Mouse (Mus musculus): ENCODE measurements around the gene Vsig10. TPM values are rescaled to one million over a fixed set of nuclear protein-coding genes. Genes with fewer than 3 reads are reported as not detected.
A peak's percentile ranks its signal among the peaks of the same experiment; 100 is the strongest.

Vsig10 gene
- polyA plus RNA-seq, 1 experiment from 2014 or later = 6.1 TPM

GRCm38 (mm10) chr5:117356365-117357128 is 37.7 kb downstream of the Vsig10 start:
- Histone ChIP-seq H3K36me3 (ENCODE audit: control insufficient read depth, insufficient read depth) (no peaks in the 10 kb centered on the region), H3K27me3 (ENCODE audit: control insufficient read depth, insufficient read depth, low read length) (no peaks in the 10 kb centered on the region), H3K4me1 (ENCODE audit: control insufficient read depth, insufficient read depth, low read length) (peaks cover 39% of the 10 kb centered on the region), H3K9ac (ENCODE audit: low read length) (peak overlapping the region; percentile 96), H3K27ac (ENCODE audit: low read length) (peak overlapping the region; percentile 95), H3K4me2 (ENCODE audit: low read depth, low read length) (peak overlapping the region; percentile 89), H3K4me3 (ENCODE audit: low read length) (peak overlapping the region; percentile 92), H3K9me3 (replicated peaks; ENCODE audit: control insufficient read depth, low read length) (no peaks in the 10 kb centered on the region)
- under 1% methylated on average over 21 of the region's 24 CpGs for WGBS
- ATAC-seq (replicated peaks; ENCODE audit: extremely low read depth, insufficient read depth, low FRiP score) = peak; percentile 59

DNA sequence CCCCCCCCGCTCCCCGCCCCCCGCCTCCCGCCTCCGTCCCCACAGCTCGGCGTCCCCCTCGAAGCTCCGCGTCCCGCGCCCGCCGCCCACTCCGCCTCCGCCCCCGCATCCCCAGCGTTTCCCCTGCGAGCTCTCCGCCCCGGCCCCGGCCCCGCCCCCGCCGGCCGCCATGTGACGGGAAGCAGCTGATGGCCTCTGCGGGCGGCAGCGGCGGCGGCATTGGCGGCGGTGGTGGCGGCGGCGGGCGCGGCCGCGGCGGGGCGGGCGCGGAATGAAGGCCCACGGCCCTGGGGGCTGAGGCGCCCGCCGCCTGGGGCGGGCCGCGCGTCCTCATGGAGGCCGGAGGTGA is 38.2 kb downstream of the Vsig10 start, which contains the start of gene Wsb2:
Wsb2 (plus strand) TSS at position 176 of the 349 bp plus-strand sequence.
- H3K27ac ChIP-seq (ENCODE audit: low read length) = peak within 1 kb of the TSS; percentile 95
- H3K4me2 ChIP-seq (ENCODE audit: low read depth, low read length) = peak within 1 kb of the TSS; percentile 89
- 0% methylated on average over 23 of the region's 54 CpGs for WGBS
- H3K9ac ChIP-seq (ENCODE audit: low read length) = peak within 1 kb of the TSS; percentile 96
- no peaks in the 10 kb centered on the region for H3K36me3 ChIP-seq (ENCODE audit: control insufficient read depth, insufficient read depth)
- H3K4me3 ChIP-seq (ENCODE audit: low read length) = peak within 1 kb of the TSS; percentile 92
- peak; percentile 75 for ATAC-seq (replicated peaks; ENCODE audit: extremely low read depth, insufficient read depth, low FRiP score)
- H3K27me3 ChIP-seq (ENCODE audit: control insufficient read depth, insufficient read depth, low read length) = no peaks in the 10 kb centered on the region
- H3K9me3 ChIP-seq (replicated peaks; ENCODE audit: control insufficient read depth, low read length) = no peaks in the 10 kb centered on the region
- peaks cover 45% of the 10 kb centered on the region for H3K4me1 ChIP-seq (ENCODE audit: control insufficient read depth, insufficient read depth, low read length)

GRCm38 (mm10) chr5:117357478-117358247 is 38.8 kb downstream of the Vsig10 start:
- peak overlapping the region; percentile 96 for H3K9ac ChIP-seq (ENCODE audit: low read length)
- H3K36me3 ChIP-seq (ENCODE audit: control insufficient read depth, insufficient read depth) = no peaks in the 10 kb centered on the region
- peaks cover 50% of the 10 kb centered on the region for H3K4me1 ChIP-seq (ENCODE audit: control insufficient read depth, insufficient read depth, low read length)
- H3K27ac ChIP-seq (ENCODE audit: low read length) = peak overlapping the region; percentile 95
- WGBS = under 1% methylated on average over 42 of the region's 49 CpGs
- peak overlapping the region; percentile 92 for H3K4me3 ChIP-seq (ENCODE audit: low read length)
- H3K4me2 ChIP-seq (ENCODE audit: low read depth, low read length) = peak overlapping the region; percentile 89
- ATAC-seq (replicated peaks; ENCODE audit: extremely low read depth, insufficient read depth, low FRiP score) = peak; percentile 20
- no peaks in the 10 kb centered on the region for H3K9me3 ChIP-seq (replicated peaks; ENCODE audit: control insufficient read depth, low read length)
- H3K27me3 ChIP-seq (ENCODE audit: control insufficient read depth, insufficient read depth, low read length) = no peaks in the 10 kb centered on the region

DNA sequence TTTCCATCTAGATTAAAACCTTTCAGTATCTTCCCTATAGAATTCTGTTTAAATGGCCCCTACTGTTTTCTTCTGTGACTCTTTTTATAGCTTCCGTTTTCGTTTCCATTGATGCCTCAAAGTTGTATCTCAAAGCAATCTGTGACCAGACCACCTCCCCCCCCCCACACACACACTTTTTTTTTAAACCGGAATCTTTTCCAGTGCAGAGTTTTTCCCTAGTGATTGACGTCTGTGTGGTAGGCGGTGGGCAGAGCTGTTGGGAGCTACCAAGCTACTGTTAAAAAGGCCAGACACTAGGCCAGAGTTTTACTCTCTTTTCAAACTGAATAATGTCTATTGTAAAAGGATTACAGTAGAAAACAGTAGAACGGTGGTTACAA is 39.4 kb downstream of the Vsig10 start:
- Histone ChIP-seq H3K9me3 (replicated peaks; ENCODE audit: control insufficient read depth, low read length) (no peaks in the 10 kb centered on the region), H3K4me2 (ENCODE audit: low read depth, low read length) (peak overlapping the region; percentile 89), H3K27me3 (ENCODE audit: control insufficient read depth, insufficient read depth, low read length) (no peaks in the 10 kb centered on the region), H3K36me3 (ENCODE audit: control insufficient read depth, insufficient read depth) (no peaks in the 10 kb centered on the region), H3K27ac (ENCODE audit: low read length) (peak overlapping the region; percentile 95), H3K4me3 (ENCODE audit: low read length) (peak overlapping the region; percentile 92), H3K4me1 (ENCODE audit: control insufficient read depth, insufficient read depth, low read length) (peaks cover 55% of the 10 kb centered on the region), H3K9ac (ENCODE audit: low read length) (peak overlapping the region; percentile 96)
- 8% methylated on average over 6 of the region's 6 CpGs for WGBS
- ATAC-seq (replicated peaks; ENCODE audit: extremely low read depth, insufficient read depth, low FRiP score) = no peak

GRCm38 (mm10) chr5:117358725-117359124 is 39.8 kb downstream of the Vsig10 start:
- no peaks in the 10 kb centered on the region for H3K27me3 ChIP-seq (ENCODE audit: control insufficient read depth, insufficient read depth, low read length)
- no peak for ATAC-seq (replicated peaks; ENCODE audit: extremely low read depth, insufficient read depth, low FRiP score)
- H3K27ac ChIP-seq (ENCODE audit: low read length) = no peak overlapping the region
- H3K9ac ChIP-seq (ENCODE audit: low read length) = no peak overlapping the region
- H3K4me1 ChIP-seq (ENCODE audit: control insufficient read depth, insufficient read depth, low read length) = peaks cover 60% of the 10 kb centered on the region
- H3K36me3 ChIP-seq (ENCODE audit: control insufficient read depth, insufficient read depth) = peaks cover under 1% of the 10 kb centered on the region; the same call in 1 of the 2 replicates
- 39% methylated on average over 11 of the region's 11 CpGs for WGBS
- no peaks in the 10 kb centered on the region for H3K9me3 ChIP-seq (replicated peaks; ENCODE audit: control insufficient read depth, low read length)
- H3K4me3 ChIP-seq (ENCODE audit: low read length) = no peak overlapping the region
- H3K4me2 ChIP-seq (ENCODE audit: low read depth, low read length) = peak overlapping the region; percentile 89; the same call in 1 of the 2 replicates

- peaks cover 8% of the 10 kb centered on the region for H3K36me3 ChIP-seq (ENCODE audit: control insufficient read depth, insufficient read depth)
- H3K27ac ChIP-seq (ENCODE audit: low read length) = peak overlapping the region; percentile 92
- no peak overlapping the region for H3K9ac ChIP-seq (ENCODE audit: low read length)
- H3K4me2 ChIP-seq (ENCODE audit: low read depth, low read length) = peak overlapping the region; percentile 48
- 27% methylated on average over 7 of the region's 7 CpGs for WGBS
- ATAC-seq (replicated peaks; ENCODE audit: extremely low read depth, insufficient read depth, low FRiP score) = no peak
- peaks cover 60% of the 10 kb centered on the region for H3K4me1 ChIP-seq (ENCODE audit: control insufficient read depth, insufficient read depth, low read length)
- H3K4me3 ChIP-seq (ENCODE audit: low read length) = no peak overlapping the region
- H3K27me3 ChIP-seq (ENCODE audit: control insufficient read depth, insufficient read depth, low read length) = no peaks in the 10 kb centered on the region
- H3K9me3 ChIP-seq (replicated peaks; ENCODE audit: control insufficient read depth, low read length) = no peaks in the 10 kb centered on the region
Measured at GRCm38 (mm10) chr5:117359497-117360227, 40.8 kb downstream of the Vsig10 start.

- H3K4me2 ChIP-seq (ENCODE audit: low read depth, low read length) = peak overlapping the region; percentile 48
- H3K9ac ChIP-seq (ENCODE audit: low read length) = no peak overlapping the region
- no peaks in the 10 kb centered on the region for H3K9me3 ChIP-seq (replicated peaks; ENCODE audit: control insufficient read depth, low read length)
- H3K36me3 ChIP-seq (ENCODE audit: control insufficient read depth, insufficient read depth) = peaks cover 13% of the 10 kb centered on the region
- peaks cover 60% of the 10 kb centered on the region for H3K4me1 ChIP-seq (ENCODE audit: control insufficient read depth, insufficient read depth, low read length)
- H3K27me3 ChIP-seq (ENCODE audit: control insufficient read depth, insufficient read depth, low read length) = no peaks in the 10 kb centered on the region
- peak overlapping the region; percentile 92 for H3K27ac ChIP-seq (ENCODE audit: low read length)
- WGBS = 35% methylated on average over 13 of the region's 13 CpGs
- ATAC-seq (replicated peaks; ENCODE audit: extremely low read depth, insufficient read depth, low FRiP score) = no peak
- no peak overlapping the region for H3K4me3 ChIP-seq (ENCODE audit: low read length)
Measured at GRCm38 (mm10) chr5:117360228-117360515, 41.3 kb downstream of the Vsig10 start.

DNA sequence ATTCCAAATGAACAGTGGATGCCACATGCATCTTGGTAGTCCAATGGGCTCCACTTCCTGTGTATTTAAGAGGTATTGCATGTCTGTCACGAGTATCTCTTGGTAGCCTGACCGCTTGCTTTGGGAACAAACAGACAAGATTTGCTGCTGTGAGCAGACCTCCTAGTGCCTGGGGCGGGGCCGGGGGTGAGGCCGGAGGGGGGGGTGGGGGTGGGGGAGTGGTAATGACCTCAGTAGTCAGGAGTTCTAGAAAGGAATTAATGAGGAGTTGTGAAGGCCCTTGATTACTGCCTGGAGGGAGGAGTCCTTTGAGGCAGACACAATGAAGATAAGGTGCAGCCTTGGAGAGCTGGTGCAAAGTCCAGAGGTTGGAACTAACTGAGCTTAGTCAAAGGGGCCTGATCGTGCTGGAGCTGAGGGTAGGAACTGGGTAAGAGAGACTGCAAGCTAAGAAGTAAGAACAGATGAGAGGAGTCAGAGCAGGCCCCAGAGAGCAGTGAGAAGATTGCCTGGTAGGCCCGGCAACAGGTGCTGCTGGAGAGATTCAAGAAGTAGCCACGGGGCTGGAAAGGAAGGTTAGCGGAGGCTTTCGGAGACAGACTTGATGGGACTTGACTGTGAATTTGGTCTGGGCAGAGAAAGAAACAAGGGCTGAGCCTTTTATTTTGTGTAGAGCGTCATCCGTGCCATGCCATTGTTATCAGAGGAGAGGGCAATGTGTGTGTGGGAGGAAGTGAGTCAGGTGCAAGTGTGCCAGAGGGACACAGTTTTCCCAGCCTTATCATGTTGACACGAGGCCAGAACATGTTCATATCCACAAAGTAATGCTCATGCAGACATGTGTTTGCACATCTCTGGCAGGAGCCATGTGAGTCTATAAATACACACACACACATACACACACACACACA is 42.0 kb downstream of the Vsig10 start:
- no peaks in the 10 kb centered on the region for H3K27me3 ChIP-seq (ENCODE audit: control insufficient read depth, insufficient read depth, low read length)
- H3K4me1 ChIP-seq (ENCODE audit: control insufficient read depth, insufficient read depth, low read length) = peaks cover 57% of the 10 kb centered on the region
- peak overlapping the region; percentile 92 for H3K27ac ChIP-seq (ENCODE audit: low read length)
- ATAC-seq (replicated peaks; ENCODE audit: extremely low read depth, insufficient read depth, low FRiP score) = 0 out of 2 replicates have a peak, but pooled peaks have one; percentile 11
- H3K4me3 ChIP-seq (ENCODE audit: low read length) = peak overlapping the region; percentile 9
- 19% methylated on average over 13 of the region's 13 CpGs for WGBS
- peak overlapping the region; percentile 64 for H3K9ac ChIP-seq (ENCODE audit: low read length)
- H3K36me3 ChIP-seq (ENCODE audit: control insufficient read depth, insufficient read depth) = peaks cover 19% of the 10 kb centered on the region
- no peaks in the 10 kb centered on the region for H3K9me3 ChIP-seq (replicated peaks; ENCODE audit: control insufficient read depth, low read length)
- H3K4me2 ChIP-seq (ENCODE audit: low read depth, low read length) = peak overlapping the region; percentile 48
